Mouse (Mus musculus): ENCODE results near the gene Mphosph8. TPM values are rescaled to one million over a fixed set of nuclear protein-coding genes. Genes with fewer than 3 reads are reported as not detected.

Mphosph8 gene
- polyA plus RNA-seq, 1 experiment: 6.9 TPM

DNA sequence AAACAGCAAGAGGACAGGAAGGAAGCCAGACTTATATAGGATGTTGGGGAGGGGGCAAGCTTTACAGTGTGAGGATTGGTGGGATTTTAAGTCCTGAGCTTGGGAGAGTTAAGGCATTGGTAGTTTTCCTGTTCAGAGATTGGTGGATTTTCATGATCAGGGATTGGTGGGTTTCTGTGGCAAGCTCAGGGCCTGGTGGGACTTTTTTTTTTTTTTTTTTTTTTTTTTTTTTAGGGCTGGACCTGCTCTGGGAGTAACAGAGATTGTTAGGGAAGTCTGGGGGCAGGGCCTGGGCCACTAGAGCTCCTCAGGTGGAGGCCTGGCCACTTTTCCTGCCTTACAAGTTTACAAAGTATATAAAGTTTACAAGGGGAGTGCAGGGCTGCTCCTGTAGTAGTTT lies 18.6 kb upstream of the Mphosph8 start:
- no peak for DNase-seq
- no peak for TF ChIP-seq POLR2A (IDR thresholded peaks at IDR 0.05; ENCODE audit: control insufficient read depth, extremely low read depth, insufficient read depth, low read length, poor library complexity)
- no peak for TF ChIP-seq CTCF (IDR thresholded peaks at IDR 0.05; ENCODE audit: borderline replicate concordance, control insufficient read depth, extremely low read depth, insufficient read depth, low read length, poor library complexity)
- no peak overlapping the region for H3K27ac ChIP-seq (ENCODE audit: control insufficient read depth, insufficient read depth, low read length)
- peaks cover 4% of the 10 kb centered on the region for H3K36me3 ChIP-seq (ENCODE audit: control insufficient read depth, insufficient read depth, low read length)
- H3K4me1 ChIP-seq (replicated peaks; ENCODE audit: control insufficient read depth, insufficient read depth, low read length): no peaks in the 10 kb centered on the region
- no peaks in the 10 kb centered on the region for H3K27me3 ChIP-seq (ENCODE audit: control insufficient read depth, insufficient read depth, low read length)
- no peak overlapping the region for H3K4me3 ChIP-seq (ENCODE audit: control insufficient read depth, insufficient read depth, low read length)

DNA sequence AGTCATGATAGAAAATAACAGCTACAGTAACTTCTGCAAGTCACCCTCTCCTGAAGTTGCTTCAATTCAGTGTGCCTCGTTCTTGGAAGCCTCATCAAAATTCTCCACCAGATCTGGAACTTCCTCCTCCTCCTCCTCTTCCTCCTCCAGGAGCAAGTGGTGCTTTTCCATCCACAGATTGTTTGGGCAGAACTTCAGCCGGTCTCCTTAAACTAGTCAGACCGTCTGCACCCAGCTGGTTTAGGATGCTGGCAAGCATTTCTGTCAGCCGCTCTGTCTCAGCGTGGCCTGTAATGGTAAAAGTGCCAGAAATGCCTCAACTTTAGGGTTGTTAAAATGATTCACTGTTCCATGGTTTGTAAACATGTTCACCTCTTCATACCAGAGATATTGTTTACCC lies 2.4 kb upstream of the Mphosph8 start:
- no peak overlapping the region for H3K4me3 ChIP-seq (ENCODE audit: control insufficient read depth, insufficient read depth, low read length)
- TF ChIP-seq CTCF (IDR thresholded peaks at IDR 0.05; ENCODE audit: borderline replicate concordance, control insufficient read depth, extremely low read depth, insufficient read depth, low read length, poor library complexity): no peak
- no peak for TF ChIP-seq POLR2A (IDR thresholded peaks at IDR 0.05; ENCODE audit: control insufficient read depth, extremely low read depth, insufficient read depth, low read length, poor library complexity)
- no peaks in the 10 kb centered on the region for H3K27me3 ChIP-seq (ENCODE audit: control insufficient read depth, insufficient read depth, low read length)
- H3K27ac ChIP-seq (ENCODE audit: control insufficient read depth, insufficient read depth, low read length): no peak overlapping the region
- 85% methylated on average over 5 of the region's 5 CpGs for WGBS
- H3K36me3 ChIP-seq (ENCODE audit: control insufficient read depth, insufficient read depth, low read length): no peaks in the 10 kb centered on the region
- DNase-seq: no peak
- H3K4me1 ChIP-seq (replicated peaks; ENCODE audit: control insufficient read depth, insufficient read depth, low read length): 0 out of 2 replicates have a peak, but pooled peaks cover 4% of the 10 kb centered on the region

GRCm38 (mm10) chr14:56666909-56667308 lies 1.1 kb upstream of the Mphosph8 start:
- no peak for DNase-seq

DNA sequence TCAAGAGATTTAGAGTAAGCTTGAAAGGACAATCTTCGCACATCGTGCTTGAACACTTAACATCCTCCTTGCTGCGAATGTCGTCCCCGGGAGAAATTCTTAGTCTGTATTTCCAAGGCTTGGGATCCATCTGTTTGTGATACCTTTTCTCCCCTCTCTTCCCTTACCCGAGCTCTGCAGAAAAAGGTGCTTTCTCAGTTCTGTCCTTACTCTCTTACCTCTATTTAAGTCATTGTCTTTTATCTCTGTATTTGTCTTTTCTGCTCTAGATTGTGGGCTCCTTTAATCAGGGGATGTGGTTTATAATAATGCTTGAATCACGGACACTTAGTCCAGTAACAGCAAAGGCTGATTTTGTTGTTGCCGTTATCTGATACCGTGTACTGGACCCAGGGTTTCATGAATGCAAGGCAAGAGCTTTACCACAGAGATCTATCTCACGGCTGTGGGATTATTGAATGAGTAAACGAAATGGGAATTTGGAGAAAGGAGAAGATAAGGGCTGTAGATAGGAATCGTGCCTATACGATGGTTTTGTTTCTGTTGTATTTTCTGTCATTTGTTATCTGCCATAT lies 1.1 kb downstream of the Mphosph8 start:
- no peak overlapping the region for H3K27ac ChIP-seq (ENCODE audit: control insufficient read depth, insufficient read depth, low read length)
- 0 out of 2 replicates have a peak, but pooled peaks cover 4% of the 10 kb centered on the region for H3K4me1 ChIP-seq (replicated peaks; ENCODE audit: control insufficient read depth, insufficient read depth, low read length)
- TF ChIP-seq CTCF (IDR thresholded peaks at IDR 0.05; ENCODE audit: borderline replicate concordance, control insufficient read depth, extremely low read depth, insufficient read depth, low read length, poor library complexity) (no peak), POLR2A (IDR thresholded peaks at IDR 0.05; ENCODE audit: control insufficient read depth, extremely low read depth, insufficient read depth, low read length, poor library complexity) (no peak)
- WGBS: 10% methylated on average over 13 of the region's 13 CpGs
- DNase-seq: no peak
- H3K27me3 ChIP-seq (ENCODE audit: control insufficient read depth, insufficient read depth, low read length): no peaks in the 10 kb centered on the region
- H3K4me3 ChIP-seq (ENCODE audit: control insufficient read depth, insufficient read depth, low read length): peak overlapping the region; percentile 82; the same call in 1 of the 2 replicates
- peaks cover 11% of the 10 kb centered on the region for H3K36me3 ChIP-seq (ENCODE audit: control insufficient read depth, insufficient read depth, low read length)

More at GRCm38 (mm10) chr14:56666909-56667308, 1.1 kb upstream of the Mphosph8 start:
- Histone ChIP-seq H3K4me1 (replicated peaks; ENCODE audit: control insufficient read depth, insufficient read depth, low read length) (0 out of 2 replicates have a peak, but pooled peaks cover 4% of the 10 kb centered on the region), H3K36me3 (ENCODE audit: control insufficient read depth, insufficient read depth, low read length) (no peaks in the 10 kb centered on the region), H3K27me3 (ENCODE audit: control insufficient read depth, insufficient read depth, low read length) (no peaks in the 10 kb centered on the region), H3K4me3 (ENCODE audit: control insufficient read depth, insufficient read depth, low read length) (no peak overlapping the region), H3K27ac (ENCODE audit: control insufficient read depth, insufficient read depth, low read length) (no peak overlapping the region)
- WGBS: 94% methylated on average over 3 of the region's 3 CpGs
- TF ChIP-seq CTCF (IDR thresholded peaks at IDR 0.05; ENCODE audit: borderline replicate concordance, control insufficient read depth, extremely low read depth, insufficient read depth, low read length, poor library complexity) (no peak), POLR2A (IDR thresholded peaks at IDR 0.05; ENCODE audit: control insufficient read depth, extremely low read depth, insufficient read depth, low read length, poor library complexity) (no peak)

DNA sequence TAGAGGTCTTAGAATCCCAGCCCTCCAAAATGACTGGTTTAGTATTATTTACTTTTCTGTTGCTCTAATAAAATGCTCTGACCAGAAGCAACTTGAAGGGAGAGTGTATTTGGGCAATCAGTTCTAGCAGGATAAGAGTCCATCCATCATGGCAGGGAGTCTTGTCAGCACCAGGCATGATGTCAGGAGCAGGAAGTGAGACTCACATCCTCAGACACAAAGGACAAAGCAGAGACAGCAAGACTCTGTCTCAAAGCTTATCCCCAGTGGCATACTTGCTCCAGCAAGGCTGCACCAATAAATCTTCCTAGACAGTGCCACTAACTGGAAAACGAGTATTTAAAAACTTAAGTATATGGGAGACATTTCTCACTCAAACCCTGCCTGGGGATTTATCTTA lies 17.4 kb downstream of the Mphosph8 start:
- Histone ChIP-seq H3K36me3 (ENCODE audit: control insufficient read depth, insufficient read depth, low read length) (peaks cover 67% of the 10 kb centered on the region), H3K27ac (ENCODE audit: control insufficient read depth, insufficient read depth, low read length) (no peak overlapping the region), H3K4me1 (replicated peaks; ENCODE audit: control insufficient read depth, insufficient read depth, low read length) (no peaks in the 10 kb centered on the region), H3K27me3 (ENCODE audit: control insufficient read depth, insufficient read depth, low read length) (no peaks in the 10 kb centered on the region), H3K4me3 (ENCODE audit: control insufficient read depth, insufficient read depth, low read length) (no peak overlapping the region)
- TF ChIP-seq POLR2A (IDR thresholded peaks at IDR 0.05; ENCODE audit: control insufficient read depth, extremely low read depth, insufficient read depth, low read length, poor library complexity) (no peak), CTCF (IDR thresholded peaks at IDR 0.05; ENCODE audit: borderline replicate concordance, control insufficient read depth, extremely low read depth, insufficient read depth, low read length, poor library complexity) (no peak)
- WGBS: 90% methylated on average over 1 of the region's 1 CpGs
- no peak for DNase-seq

DNA sequence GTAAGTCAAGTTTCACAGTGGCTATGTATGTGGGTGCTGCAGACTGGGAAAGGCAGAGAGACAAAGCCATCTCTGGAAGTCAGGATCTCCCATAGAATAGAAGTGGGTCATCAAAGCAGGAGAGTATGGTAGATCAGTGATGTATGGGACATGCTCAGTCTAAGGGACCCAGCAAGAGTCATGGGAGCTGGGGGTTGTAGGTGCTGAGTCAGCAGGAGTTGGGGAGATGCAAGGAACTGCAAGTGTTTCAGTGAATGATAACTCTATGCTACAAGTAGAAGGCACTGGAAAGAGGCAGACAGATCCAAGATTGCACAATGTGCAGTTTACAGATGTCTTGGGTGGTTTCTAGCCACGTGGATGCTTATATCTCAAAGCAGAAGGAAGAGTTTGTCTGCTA lies 21.1 kb downstream of the Mphosph8 start:
- H3K36me3 ChIP-seq (ENCODE audit: control insufficient read depth, insufficient read depth, low read length): peaks cover 71% of the 10 kb centered on the region
- WGBS: 100% methylated on average over 1 of the region's 1 CpGs
- H3K27me3 ChIP-seq (ENCODE audit: control insufficient read depth, insufficient read depth, low read length): no peaks in the 10 kb centered on the region
- H3K4me1 ChIP-seq (replicated peaks; ENCODE audit: control insufficient read depth, insufficient read depth, low read length): no peaks in the 10 kb centered on the region
- H3K27ac ChIP-seq (ENCODE audit: control insufficient read depth, insufficient read depth, low read length): no peak overlapping the region
- TF ChIP-seq CTCF (IDR thresholded peaks at IDR 0.05; ENCODE audit: borderline replicate concordance, control insufficient read depth, extremely low read depth, insufficient read depth, low read length, poor library complexity) (no peak), POLR2A (IDR thresholded peaks at IDR 0.05; ENCODE audit: control insufficient read depth, extremely low read depth, insufficient read depth, low read length, poor library complexity) (no peak)
- H3K4me3 ChIP-seq (ENCODE audit: control insufficient read depth, insufficient read depth, low read length): no peak overlapping the region
- no peak for DNase-seq

DNA sequence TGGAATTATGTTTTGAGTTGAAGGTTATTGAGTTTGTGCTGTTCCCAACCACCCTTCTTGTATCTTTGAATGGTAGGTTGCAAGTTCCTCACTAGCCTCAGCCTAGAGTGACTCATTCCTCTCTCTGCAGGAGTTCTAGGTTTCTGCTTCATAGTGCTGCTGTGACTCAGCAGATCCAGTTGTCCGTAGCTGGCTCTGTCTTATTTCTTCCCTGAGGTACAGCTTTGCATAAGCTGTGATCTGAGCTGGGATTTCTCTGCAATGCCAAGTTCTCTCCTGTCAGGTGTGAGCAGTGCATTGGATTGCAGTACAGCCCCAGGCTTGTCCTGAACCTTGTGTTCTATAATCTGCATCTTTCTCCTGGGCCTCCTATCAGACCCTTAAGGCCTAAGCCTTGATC lies 21.7 kb downstream of the Mphosph8 start:
- WGBS: 93% methylated on average over 1 of the region's 1 CpGs
- no peak for DNase-seq
- H3K4me3 ChIP-seq (ENCODE audit: control insufficient read depth, insufficient read depth, low read length): no peak overlapping the region
- H3K36me3 ChIP-seq (ENCODE audit: control insufficient read depth, insufficient read depth, low read length): peaks cover 73% of the 10 kb centered on the region
- no peak overlapping the region for H3K27ac ChIP-seq (ENCODE audit: control insufficient read depth, insufficient read depth, low read length)
- no peaks in the 10 kb centered on the region for H3K4me1 ChIP-seq (replicated peaks; ENCODE audit: control insufficient read depth, insufficient read depth, low read length)
- no peaks in the 10 kb centered on the region for H3K27me3 ChIP-seq (ENCODE audit: control insufficient read depth, insufficient read depth, low read length)
- TF ChIP-seq CTCF (IDR thresholded peaks at IDR 0.05; ENCODE audit: borderline replicate concordance, control insufficient read depth, extremely low read depth, insufficient read depth, low read length, poor library complexity) (no peak), POLR2A (IDR thresholded peaks at IDR 0.05; ENCODE audit: control insufficient read depth, extremely low read depth, insufficient read depth, low read length, poor library complexity) (no peak)

Data from thymus, adult 2 months (tissue).